Mouse (Mus musculus): Measurements from ENCODE around the gene Slc25a19.

Gene Slc25a19

DNA sequence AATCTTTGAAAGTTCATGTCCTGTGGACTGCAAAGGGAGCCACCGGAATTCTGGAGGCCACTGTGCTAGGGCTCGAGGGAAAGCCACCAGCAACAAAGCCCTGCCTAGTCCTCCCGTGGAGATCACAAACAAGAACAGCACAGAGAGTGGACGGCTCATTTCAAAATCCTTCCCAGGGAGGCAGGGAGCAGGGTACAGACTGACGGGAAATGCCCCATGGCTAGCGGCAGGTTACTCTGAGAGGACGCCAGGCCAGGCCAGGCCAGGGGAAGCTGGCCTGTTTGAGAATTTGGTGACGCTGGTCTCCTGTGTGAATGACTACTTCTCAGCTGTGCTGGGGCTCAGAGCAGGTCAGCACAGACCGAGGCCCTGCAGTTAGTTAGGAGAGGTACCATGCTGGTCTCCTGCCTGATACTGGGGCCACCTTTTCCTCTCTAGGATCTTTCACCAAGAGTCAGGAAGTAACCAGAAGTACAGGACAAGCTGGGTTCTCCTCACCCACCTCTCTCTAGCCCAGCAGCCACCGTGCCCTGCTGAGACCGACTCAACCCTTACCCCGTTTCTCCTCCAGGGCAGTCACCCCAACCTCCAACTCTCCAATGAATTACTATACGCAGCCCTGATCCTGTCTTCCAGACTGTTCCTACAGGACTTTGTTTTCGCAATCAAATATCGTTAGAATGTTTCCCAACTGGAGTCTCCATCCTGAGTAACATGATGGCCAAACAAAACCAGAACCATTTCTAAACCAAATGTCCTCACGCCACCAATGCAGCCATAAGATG is 9.2 kb downstream of the Slc25a19 start:
- no peak for DNase-seq (ENCODE audit: low spot score in 2 of 2)

DNA sequence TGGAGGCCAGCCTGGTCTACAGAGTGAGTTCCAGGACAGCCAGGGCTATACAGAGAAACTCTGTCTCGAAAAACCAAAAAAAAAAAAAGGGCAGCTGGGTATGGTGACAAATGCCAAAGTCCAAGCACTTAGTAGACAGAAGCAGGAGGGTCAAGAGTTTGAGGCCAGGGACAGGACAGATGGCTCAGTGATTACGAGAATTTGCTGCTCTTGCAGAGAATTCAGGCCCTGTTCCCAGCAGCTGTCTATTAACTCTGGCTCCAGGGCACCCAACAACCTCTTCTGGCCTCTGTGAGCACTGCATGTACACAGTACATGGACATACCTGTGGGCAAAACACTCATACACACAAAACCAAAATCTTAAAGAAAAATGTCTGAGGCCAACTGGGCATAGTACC is 10.1 kb downstream of the Slc25a19 start:
- DNase-seq (ENCODE audit: low spot score in 2 of 2) = no peak

DNA sequence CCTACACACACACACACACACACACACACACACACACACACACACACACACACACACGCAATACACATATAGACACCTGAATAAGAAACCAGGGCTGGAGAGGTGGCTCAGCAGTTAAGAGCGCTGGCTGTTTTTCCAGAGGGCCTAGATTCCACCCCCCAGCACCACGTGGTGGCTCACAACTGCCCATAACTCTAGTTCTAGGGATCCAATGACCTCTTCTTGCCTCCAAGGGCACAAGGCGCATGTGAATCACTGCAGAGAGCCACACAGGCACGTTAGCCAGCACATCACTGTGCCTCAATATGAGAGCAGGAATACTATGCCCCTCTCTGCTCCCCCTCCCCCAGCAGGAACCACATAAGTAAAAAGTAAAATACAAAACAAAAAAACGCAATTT is 11.2 kb downstream of the Slc25a19 start:
- DNase-seq (ENCODE audit: low spot score in 2 of 2) = no peak

DNA sequence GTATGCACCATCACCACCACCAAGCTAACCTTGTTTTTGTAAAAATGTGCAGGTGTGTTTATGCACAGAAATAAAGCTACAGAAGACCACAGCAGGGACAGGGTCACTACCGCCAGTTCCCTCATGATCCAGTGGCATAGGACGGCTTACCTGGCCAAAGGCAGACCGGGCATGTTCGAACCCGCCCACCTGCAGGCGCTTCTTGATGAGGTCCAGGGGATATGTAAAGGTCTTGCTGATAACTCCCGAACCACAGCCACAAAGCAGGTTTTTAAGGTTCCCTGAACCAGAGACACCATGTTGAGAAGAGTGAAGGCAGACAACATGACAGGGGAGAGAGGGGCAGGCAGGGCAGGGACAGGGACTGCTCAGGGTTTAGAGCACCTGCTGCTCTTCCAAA is 11.7 kb downstream of the Slc25a19 start:
- no peak for DNase-seq (ENCODE audit: low spot score in 2 of 2)

DNA sequence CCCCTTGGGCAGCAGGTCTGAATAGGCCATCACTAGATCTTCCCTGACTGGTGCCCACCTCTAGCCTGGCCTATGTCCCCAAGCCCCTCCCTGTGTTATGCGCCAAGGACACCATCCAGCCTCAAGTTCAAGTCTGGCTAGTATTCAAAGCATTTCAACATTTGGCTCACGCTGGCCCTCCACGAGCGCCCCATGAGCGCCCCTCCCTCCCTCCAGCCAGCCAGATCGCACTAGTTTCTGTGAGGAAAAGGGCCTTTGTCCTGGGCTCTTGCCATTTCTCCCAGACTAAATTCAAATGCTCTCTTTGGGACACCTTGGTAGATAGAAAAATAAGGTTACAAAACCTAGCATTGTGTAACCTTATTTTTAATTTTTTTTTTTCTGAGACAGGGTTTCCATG is 12.2 kb downstream of the Slc25a19 start:
- no peak for DNase-seq (ENCODE audit: low spot score in 2 of 2)

DNA sequence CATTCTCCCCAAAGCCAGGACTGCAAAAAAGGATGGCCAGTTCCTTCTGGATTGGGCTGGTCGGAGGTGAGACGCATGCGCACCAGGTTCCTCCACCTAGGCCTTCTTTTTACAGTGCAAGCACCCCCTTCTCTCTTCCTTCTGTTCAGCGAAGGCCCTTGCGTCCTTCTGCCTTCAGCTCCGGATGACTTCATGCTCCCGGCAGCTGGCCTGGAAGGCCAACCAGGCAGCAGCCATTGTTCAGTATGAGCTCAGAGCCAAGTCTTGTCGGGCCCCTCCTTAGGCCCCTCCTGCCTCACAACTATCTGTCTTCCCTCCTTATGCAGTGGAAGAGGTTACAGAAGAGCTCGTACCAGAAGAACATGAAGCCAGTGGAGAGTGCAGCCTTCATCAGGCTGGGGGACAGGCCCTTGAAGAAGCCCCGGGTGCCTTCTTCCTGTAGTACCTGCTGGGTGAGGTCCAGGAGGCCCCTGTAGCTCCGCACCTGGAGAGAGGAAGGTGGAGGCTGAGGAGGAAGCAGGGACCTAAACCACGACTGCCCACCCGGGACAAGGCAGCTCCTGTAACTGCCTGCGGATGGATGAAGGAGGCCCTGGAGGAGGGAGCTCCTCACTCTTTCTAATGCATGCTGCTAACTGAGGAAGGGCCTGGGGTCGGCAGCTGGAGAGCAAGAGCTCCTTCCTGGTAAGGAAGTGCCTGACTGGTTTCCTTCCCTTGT is 12.8 kb downstream of the Slc25a19 start:
- no peak for DNase-seq (ENCODE audit: low spot score in 2 of 2)

DNA sequence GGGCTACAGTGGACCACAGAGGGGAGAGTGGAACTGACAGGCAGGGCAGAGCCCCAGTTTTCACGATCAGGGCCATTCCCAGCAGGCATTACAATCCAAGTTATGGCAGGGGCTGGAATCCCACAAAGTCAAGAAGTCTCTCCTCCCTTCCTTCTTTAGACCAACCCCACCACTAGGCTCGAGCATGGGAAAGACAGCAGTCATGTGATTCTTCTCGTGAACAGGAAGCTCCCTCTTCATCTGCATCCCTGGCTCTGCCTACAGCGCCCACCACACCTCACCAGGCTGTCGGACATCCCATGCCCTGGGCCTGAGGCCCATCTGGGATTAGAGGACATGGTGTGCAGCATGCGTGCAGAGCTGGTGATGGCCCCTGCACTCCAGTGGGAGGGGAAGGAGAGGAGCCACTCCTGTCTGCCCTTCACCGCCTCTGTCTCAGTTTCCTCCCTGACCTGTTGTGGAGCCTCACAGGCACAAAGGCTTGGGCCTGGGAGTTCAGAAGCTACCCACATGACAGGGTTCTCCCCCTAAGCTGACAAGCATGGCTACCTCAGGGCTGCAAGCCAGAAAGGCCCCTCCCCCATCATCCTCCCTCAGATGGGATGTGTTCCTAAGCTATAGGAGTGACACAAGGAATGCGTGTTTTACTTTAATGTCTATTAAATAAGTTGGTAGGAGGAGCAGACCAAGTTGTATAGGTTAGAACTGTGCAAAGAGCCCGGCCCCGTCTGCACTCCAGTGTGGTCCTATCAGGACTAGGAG is 13.6 kb downstream of the Slc25a19 start:
- DNase-seq (ENCODE audit: low spot score in 2 of 2) = no peak

DNA sequence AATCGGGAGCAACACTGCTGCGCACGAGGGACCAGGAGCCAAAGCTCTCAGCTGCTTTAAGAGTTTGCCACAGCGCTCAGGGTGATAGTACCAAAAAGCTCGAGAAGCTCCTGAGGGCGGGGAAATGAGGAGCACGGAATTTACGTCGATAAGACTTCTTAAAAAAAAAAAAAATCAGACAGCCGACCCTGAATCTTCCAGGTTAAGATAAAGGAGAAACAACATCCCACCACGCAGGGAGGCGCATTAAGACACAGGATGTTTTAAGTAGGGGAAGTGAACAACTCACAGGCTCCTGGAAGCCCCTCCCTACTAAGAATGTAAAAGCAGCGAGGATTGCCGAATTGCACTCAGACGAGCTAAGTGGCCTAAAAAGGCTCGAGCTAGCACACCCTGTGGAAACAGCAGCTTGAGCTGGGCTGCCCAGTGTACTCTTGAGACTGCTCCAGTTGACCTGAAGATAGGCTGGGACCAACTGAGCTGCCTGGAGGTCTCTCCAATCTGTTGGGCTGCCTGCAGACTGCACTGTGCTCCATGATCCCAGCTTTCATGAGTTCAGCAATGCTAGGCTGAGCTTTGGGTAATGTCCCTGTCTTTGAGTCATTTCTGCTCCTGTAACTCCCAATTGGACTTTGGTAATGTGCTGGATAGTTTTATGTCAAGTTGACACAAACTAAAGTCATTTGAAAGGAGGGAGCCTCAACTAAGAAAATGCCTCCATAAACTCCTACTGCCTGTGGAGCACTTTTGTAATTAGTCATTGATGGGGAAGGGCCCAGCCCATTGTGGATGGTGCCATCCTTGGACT is 14.8 kb downstream of the Slc25a19 start:
- DNase-seq (ENCODE audit: low spot score in 2 of 2) = peak; percentile 61 to 68

DNA sequence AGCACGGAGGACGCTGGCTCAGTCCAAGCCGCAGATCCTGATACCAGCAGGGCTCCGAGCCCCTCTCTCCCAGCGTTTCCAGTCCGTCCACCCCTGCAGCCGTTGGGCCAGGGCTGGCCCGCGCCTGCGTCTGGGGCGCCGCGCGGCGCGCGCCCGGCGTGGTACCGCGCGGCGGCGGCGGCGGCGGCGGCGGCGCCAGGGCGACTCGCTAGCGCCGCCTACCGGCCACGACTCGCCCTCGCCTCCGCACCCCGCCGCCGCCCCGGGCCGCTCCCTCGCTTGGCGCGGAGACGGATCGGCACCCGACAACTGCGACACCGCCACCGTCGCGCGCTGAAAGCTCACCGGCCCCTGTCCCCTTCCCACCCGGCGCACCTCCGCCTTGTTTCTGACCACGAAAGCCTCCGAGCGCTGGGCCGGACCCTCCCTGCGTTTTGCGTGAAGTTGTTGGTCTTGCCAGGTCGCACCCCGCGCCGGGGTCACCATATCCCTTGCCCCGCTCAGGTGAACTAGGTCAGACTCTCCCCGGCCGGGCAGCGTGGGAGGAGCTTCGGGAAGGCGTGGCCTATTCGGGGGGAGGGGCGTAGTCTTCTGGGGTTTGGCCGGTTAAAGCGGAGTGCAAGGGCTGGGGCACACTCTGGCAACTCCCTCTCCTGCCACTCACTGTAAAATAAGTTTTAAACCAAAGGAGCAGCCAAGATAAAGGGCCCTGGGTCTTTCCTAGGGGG is 15.5 kb downstream of the Slc25a19 start, which contains the start of gene Mif4gd:
Gene Mif4gd, minus strand, starts transcription at position 560 of the 728 bp plus-strand sequence.
- peak; percentile 95 to 96 for DNase-seq (ENCODE audit: low spot score in 2 of 2)

DNA sequence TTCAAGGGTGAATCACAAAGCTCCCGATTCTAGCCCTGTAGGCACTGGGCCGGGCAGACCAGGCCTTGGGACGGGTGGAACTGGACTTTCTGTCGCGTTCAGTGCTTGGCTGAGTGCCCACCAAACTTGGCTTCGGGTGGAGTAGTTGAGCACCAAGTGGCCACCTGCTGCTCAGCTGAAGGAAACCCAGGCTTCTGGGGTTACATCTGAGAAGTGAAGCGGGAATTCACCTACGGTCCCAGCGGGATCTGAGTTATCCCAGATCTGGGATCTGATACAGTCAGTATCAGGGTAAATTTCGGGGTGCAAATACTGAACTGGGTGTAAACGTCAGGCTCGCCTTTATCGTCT is 16.1 kb downstream of the Slc25a19 start:
- peak; percentile 51 to 70 for DNase-seq (ENCODE audit: low spot score in 2 of 2)

DNA sequence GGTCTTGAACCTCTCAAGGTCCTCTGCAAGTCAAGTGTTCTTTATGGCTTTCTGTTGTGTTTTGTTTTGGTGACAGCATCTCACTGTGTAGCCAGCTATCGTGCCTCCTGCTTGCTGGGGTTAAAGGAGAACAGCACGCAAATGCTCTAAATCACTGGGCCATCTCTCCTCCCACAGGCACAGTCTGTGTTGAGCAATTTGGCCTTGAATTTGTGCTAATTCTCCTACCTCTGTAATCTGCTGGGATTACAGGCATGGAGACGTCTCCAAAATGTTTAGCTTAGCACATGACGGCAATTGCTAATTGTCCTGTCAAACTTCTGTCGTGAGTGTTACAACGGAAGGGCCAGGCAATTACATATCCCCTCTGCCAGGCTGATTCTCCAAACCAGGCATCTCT is 16.9 kb downstream of the Slc25a19 start:
- no peak for DNase-seq (ENCODE audit: low spot score in 2 of 2)

DNA sequence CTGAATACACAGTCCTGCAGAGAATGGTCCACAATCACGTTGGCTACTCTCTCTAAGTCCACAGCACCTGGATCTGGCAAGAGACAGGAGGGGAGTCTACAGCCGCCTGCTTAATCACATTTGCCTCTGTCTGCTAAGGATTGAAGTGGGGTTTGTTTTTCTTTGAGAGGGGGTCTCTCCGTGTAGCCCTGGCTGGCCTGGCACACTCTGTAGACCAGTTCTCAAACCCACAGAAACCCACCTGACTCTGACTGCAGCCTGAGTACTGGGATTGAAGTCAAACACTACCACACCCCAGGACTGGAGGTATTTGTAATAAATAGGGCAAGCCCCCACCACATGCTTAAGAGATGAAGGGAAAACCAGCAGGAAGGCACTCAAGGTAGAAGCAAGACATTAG is 18.5 kb downstream of the Slc25a19 start:
- no peak for DNase-seq (ENCODE audit: low spot score in 2 of 2)

DNA sequence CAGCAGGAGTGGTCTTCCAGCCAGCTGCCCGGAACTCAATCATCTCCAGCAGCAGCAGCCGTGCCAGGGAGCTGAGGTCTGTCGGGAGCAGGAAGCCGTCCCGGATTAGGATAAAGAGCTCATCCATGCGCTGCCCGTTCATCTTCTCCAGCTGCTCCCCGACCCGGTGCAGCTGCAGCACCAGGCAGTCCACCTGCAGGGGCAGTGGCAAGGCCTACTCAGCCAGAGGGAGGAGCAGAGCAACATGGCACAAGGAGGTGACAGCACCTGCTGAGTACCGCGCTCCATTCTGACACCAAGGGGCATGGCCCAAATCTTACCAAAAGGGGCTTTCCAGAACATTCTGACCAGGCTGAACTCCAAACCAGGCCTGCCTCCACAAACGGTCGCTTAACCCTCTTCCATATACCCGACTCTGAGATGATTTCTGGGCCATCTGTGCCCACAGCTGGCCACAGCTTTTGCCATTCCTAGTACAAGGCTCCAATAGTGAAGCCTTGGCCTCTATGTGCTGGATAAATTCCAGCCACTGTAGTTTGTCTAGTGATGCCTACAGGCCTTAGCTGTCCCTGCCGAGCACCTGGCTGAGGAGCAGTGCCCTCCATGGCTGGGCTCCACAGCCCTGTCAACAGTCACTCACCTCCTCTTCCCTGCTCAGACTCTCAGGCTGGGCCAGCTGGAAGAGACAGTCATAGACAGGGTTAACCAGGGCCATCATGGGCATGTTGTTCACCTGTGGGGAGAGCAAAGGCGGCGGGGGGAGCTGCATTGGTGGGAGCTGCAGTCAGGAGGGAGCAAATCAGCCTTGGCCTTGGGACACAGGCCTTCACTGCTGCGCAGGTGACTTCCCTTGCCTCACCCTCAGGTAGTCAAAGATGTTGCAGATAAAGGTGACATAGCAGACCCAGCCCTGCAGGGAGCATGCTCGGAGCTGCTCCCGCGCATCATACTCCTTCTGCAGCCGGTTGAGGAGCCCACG is 19.4 kb downstream of the Slc25a19 start:
- no peak for DNase-seq (ENCODE audit: low spot score in 2 of 2)

DNA sequence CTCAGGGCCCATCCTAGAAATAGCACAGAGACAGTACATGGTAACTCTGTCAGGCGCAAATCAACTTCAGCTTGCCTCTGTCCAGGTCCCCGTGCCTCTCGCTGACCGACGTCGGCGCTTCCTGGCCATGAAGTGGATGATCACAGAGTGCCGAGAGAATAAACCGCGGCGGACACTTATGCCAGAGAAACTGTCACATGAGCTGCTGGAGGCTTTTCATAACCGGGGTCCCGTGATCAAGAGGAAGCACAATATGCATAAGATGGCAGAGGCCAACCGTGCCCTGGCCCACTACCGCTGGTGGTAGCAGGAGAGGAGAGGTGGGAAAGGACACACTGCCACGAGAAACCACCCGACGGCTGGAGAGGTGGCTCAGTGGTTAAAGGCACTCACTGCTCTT is 21.4 kb downstream of the Slc25a19 start:
- no peak for DNase-seq (ENCODE audit: low spot score in 2 of 2)

DNA sequence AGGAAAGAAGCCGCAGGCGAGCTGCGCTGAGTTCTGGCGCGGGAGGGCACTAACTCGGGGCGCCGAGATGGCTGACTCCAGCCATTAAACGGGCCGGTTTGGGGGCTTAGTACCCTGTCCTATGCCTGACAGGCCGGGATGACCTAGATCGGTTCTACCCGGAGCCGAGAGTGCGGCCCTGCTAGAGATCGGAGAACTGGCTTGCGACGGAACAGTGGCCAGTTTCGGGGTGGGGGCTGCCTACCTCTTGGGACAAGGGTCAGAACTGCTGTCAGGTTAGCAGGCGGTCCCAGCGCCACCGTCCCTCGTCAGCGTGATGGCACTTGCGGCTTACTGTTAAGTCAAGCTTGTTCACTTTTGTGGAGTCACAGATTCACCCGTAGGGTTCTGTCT is 23.8 kb downstream of the Slc25a19 start:
- peak in 1 of 2 experiments; percentile 30 for DNase-seq (ENCODE audit: low spot score in 2 of 2)

DNA sequence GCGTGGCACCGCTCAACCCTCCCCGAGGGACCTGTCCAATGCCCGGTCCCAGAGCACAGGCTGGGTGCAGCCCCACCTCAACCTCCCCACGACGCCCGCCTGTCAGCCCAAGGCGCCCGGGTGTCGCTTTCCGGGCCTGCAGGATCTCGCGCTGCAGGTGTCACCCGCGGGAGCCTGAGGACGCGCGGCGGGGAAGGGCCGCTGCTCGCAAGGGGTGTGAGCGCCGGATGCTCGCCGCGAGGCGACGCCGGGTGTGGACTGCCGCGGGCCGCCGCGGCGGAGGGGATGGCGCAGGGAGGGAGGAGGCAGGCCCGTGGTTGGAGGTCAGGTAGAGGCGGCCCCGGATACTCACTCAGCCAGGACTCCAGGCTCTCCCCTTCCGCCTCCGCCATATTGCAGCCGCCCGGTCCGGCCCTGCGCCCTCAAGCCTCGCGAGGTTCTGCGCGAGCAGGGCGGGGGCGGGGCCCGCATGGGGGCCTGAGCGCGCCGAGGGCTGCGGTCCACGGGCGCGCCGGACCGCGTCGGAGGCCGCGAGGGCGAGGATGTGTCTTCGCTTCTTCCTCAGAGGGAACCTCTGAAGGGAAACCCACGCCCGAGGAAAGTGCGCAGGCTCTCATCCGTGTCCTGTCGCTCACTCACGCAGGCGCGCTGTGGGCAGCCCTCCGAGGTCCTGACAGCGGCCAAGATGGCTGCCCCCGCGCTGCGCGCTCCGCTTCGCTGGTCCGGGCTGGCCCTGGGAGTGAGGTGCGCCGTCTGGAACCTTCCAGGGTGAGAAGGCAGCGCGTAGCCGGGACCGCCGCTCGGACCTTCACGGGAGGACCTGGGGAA is 24.4 kb downstream of the Slc25a19 start, which contains the start of the genes Mrps7 and Gga3:
Gene Mrps7, plus strand, starts transcription at position 450 of the 828 bp plus-strand sequence.
Gene Gga3, minus strand, starts transcription at position 576 of the 828 bp plus-strand sequence.
- peak; percentile 93 for DNase-seq (ENCODE audit: low spot score in 2 of 2)

DNA sequence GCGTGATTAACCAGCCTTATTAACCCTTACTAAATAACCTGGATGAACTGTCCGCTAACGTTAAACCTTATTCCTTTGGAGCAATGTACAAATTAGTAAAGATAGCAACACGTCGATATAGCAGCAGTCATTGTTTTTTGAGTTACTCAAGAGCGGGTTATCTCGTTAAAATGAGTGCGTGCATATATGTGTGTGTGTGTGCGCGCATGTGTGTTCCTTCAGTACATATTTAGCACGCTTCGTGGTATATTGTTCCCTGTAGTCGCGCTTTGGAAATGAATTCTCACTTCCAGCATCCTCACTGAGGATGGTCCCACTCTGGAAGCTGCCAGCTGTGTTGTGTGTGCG is 25.0 kb downstream of the Slc25a19 start:
- DNase-seq (ENCODE audit: low spot score in 2 of 2) = no peak

DNA sequence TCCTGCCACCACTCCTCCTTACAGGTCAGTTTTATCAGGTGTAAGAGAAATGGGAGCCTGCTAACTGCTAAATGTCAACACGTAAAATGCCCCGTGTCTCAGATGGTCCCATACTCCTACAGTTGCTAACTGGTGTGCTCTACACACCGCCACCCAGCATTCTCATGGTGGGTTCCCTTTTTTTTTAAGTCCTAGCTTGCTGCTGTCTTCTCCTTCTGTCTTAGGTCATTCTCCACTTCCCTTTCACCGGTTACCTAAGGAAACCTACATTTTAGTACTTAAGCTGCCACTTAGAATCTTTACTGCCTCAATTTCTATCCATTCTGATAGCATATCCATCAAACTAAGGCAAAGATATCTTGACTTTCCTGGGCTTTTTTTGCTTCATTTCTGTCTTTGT is 26.9 kb downstream of the Slc25a19 start:
- DNase-seq (ENCODE audit: low spot score in 2 of 2) = peak in 1 of 2 experiments; percentile 29

DNA sequence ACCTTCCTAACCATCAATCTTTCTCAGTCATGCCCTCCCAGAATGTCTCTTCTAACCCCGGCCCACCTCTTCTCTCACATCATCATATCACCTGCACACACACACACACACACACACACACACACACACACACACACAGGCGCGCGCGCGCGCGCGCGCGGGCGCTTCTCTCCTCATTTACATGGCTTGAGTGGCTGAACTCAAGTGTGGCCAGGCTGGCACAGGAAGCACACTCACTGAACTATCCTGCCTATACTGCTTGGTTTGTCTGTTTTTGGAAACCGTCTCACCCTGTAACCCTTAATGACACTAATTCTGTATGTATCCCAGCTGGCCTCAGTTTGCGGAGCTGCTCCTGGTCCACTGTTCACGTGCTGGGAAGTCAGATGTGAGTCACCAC is 27.4 kb downstream of the Slc25a19 start:
- peak; percentile 32 to 40 for DNase-seq (ENCODE audit: low spot score in 2 of 2)

Data from spleen, postnatal 36 days (tissue).